11 mouse cellular contexts compared by ENCODE assay signal in the genomic region with DNA sequence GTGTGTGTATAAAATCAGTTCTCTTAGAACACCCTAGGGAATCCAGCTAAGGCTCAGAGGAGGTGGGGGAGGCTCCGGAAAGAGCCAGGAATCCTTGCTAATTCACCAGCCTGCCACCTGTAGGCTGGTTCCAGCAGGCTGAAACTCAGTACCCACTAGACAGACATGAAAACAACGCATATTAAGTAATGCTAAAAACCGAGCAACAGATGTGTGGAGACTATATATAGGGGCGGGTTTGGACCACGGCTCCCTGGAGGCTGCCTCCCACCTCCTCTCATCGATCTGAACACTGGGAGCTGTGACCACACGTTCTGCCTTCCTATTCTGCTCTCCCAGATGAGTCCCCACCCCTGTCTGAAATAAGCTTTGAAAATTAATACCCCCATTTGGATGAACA. TPM values are rescaled to one million over a fixed set of nuclear protein-coding genes. Genes with fewer than 3 reads are reported as not detected.
DNase-seq lines count a peak whose midpoint lies in the region; ATAC-seq and TF ChIP-seq lines count a peak whose summit lies in the region.
"Had no signal": no experiment of that assay in that cellular context is flagged by ENCODE, and none has a peak within 500 bp of the region (broad histone marks: within the 10 kb centered on the region; RNA-seq: fewer than 3 reads in every experiment).

No protein-coding gene starts in this region.

- TF ChIP-seq CTCF in hindbrain, postnatal 0 days (IDR thresholded peaks at IDR 0.05; ENCODE audit: low read depth): peak; percentile 42
- TF ChIP-seq CTCF in midbrain, postnatal 0 days (IDR thresholded peaks at IDR 0.05): peak; percentile 58

- H3K9ac ChIP-seq in heart, embryonic 13.5 days: no peak overlapping the region
- H3K9ac ChIP-seq in hindbrain, postnatal 0 days (replicated peaks; ENCODE audit: low read length): no peak overlapping the region
- H3K9ac ChIP-seq in midbrain, postnatal 0 days (replicated peaks; ENCODE audit: low read length, poor library complexity, severe bottlenecking): 0 out of 2 replicates have a peak overlapping the region, but pooled peaks have one; percentile 13
- H3K9ac ChIP-seq in heart, embryonic 11.5 days (ENCODE audit: low read depth, low read length): no peak overlapping the region
- H3K9ac ChIP-seq: lung, embryonic 14.5 days had no signal

- H3K4me3 ChIP-seq in heart, embryonic 13.5 days: no peak overlapping the region
- H3K4me3 ChIP-seq in hindbrain, postnatal 0 days (ENCODE audit: low read length): peak overlapping the region; percentile 73
- H3K4me3 ChIP-seq in midbrain, postnatal 0 days (ENCODE audit: low read depth, low read length): peak overlapping the region; percentile 67
- no peak overlapping the region for H3K4me3 ChIP-seq in heart, embryonic 11.5 days (ENCODE audit: low read depth, low read length)

- intact Hi-C loops in heart, postnatal 10 days (cut with DNase I): no loop called here

- H3K36me3 ChIP-seq in heart, embryonic 13.5 days: no peaks in the 10 kb centered on the region
- no peaks in the 10 kb centered on the region for H3K36me3 ChIP-seq in hindbrain, postnatal 0 days (ENCODE audit: insufficient read depth, low read length)
- H3K36me3 ChIP-seq in midbrain, postnatal 0 days (ENCODE audit: insufficient read depth, low read length): no peaks in the 10 kb centered on the region
- no peaks in the 10 kb centered on the region for H3K36me3 ChIP-seq in heart, embryonic 11.5 days (ENCODE audit: control insufficient read depth, insufficient read depth, low read length)

- peaks cover 74% of the 10 kb centered on the region for H3K27me3 ChIP-seq in heart, embryonic 13.5 days (replicated peaks)
- H3K27me3 ChIP-seq in hindbrain, postnatal 0 days (ENCODE audit: insufficient read depth, low read length): no peaks in the 10 kb centered on the region
- H3K27me3 ChIP-seq in midbrain, postnatal 0 days (ENCODE audit: insufficient read depth, low read length): no peaks in the 10 kb centered on the region
- peaks cover 42% of the 10 kb centered on the region for H3K27me3 ChIP-seq in heart, embryonic 11.5 days (ENCODE audit: control insufficient read depth, insufficient read depth, low read length)

- no peak overlapping the region for H3K27ac ChIP-seq in heart, embryonic 13.5 days (replicated peaks)
- no peak overlapping the region for H3K27ac ChIP-seq in hindbrain, postnatal 0 days
- no peak overlapping the region for H3K27ac ChIP-seq in midbrain, postnatal 0 days (ENCODE audit: low read depth, low read length)
- no peak overlapping the region for H3K27ac ChIP-seq in heart, embryonic 11.5 days (ENCODE audit: low read depth, low read length)

- DNase-seq in heart, postnatal 10 days: no peak
- peak; percentile 11 for DNase-seq in embryo, embryonic 10 days (ENCODE audit: low spot score)
- peak; percentile 52 for DNase-seq in hindbrain, postnatal 0 days (ENCODE audit: low spot score)
- peak; percentile 62 for DNase-seq in midbrain, postnatal 0 days (ENCODE audit: low spot score)
- DNase-seq in adipocyte (ENCODE audit: low spot score): no peak
- DNase-seq in urinary bladder, postnatal 4 days (ENCODE audit: low spot score in 2 of 2): no peak
- DNase-seq: kidney, adult 11 months; lung, embryonic 14.5 days had no signal

- H3K4me2 ChIP-seq in heart, embryonic 13.5 days: peak overlapping the region; percentile 25
- peak overlapping the region; percentile 95 for H3K4me2 ChIP-seq in hindbrain, postnatal 0 days (ENCODE audit: low read depth, low read length)
- H3K4me2 ChIP-seq in midbrain, postnatal 0 days (ENCODE audit: low read depth, low read length, poor library complexity, severe bottlenecking): peak overlapping the region; percentile 55
- H3K4me2 ChIP-seq in heart, embryonic 11.5 days: no peak overlapping the region

- peaks cover 13% of the 10 kb centered on the region for H3K4me1 ChIP-seq in heart, embryonic 13.5 days
- peaks cover 3% of the 10 kb centered on the region for H3K4me1 ChIP-seq in hindbrain, postnatal 0 days (ENCODE audit: insufficient read depth, low read length)
- H3K4me1 ChIP-seq in midbrain, postnatal 0 days (ENCODE audit: insufficient read depth, low read length): peaks cover 11% of the 10 kb centered on the region; the same call in 1 of the 2 replicates
- no peaks in the 10 kb centered on the region; the same call in 1 of the 2 replicates for H3K4me1 ChIP-seq in heart, embryonic 11.5 days (ENCODE audit: control insufficient read depth, insufficient read depth, low read length)

- no peak for ATAC-seq in heart, embryonic 13.5 days (ENCODE audit: extremely low read depth, insufficient number of reproducible peaks, low FRiP score, low TSS enrichment)
- no peak for ATAC-seq in hindbrain, postnatal 0 days
- no peak for ATAC-seq in midbrain, postnatal 0 days (ENCODE audit: low FRiP score)
- no peak for ATAC-seq in heart, embryonic 11.5 days (replicated peaks; ENCODE audit: insufficient number of reproducible peaks, low FRiP score, low TSS enrichment)

- WGBS in heart, embryonic 13.5 days: 17% methylated on average over 7 of the region's 7 CpGs
- 4% methylated on average over 7 of the region's 7 CpGs for WGBS in hindbrain, postnatal 0 days
- WGBS in midbrain, postnatal 0 days: 5% methylated on average over 7 of the region's 7 CpGs
- WGBS in heart, embryonic 11.5 days (ENCODE audit: insufficient replicate concordance): 12% methylated on average over 7 of the region's 7 CpGs

- H3K9me3 ChIP-seq in heart, embryonic 13.5 days: no peaks in the 10 kb centered on the region
- H3K9me3 ChIP-seq in hindbrain, postnatal 0 days (ENCODE audit: low read length): no peaks in the 10 kb centered on the region
- no peaks in the 10 kb centered on the region for H3K9me3 ChIP-seq in midbrain, postnatal 0 days (ENCODE audit: low read length)
- H3K9me3 ChIP-seq in heart, embryonic 11.5 days (replicated peaks; ENCODE audit: control insufficient read depth, low read length): no peaks in the 10 kb centered on the region

RNA-seq across cellular contexts. Expression of gene Fam189a1, which starts 1.8 kb away (rescaled TPM):
- 0.32 and 0.57 TPM in 2 replicates for polyA plus RNA-seq in heart, embryonic 13.5 days (2015; fragmentation: Nextera tagmentation; extraction: Ambion mirVana)
- not detected for total RNA-seq in heart, postnatal 10 days (2021)
- total RNA-seq in hindbrain, postnatal 0 days (2014; rRNA removed): 23.2 and 28.4 TPM in 2 replicates
- 12.5 and 16.8 TPM in 2 replicates for polyA plus RNA-seq in hindbrain, postnatal 0 days (2015; fragmentation: Nextera tagmentation; extraction: Ambion mirVana)
- total RNA-seq in midbrain, postnatal 0 days (2014; rRNA removed): 19.7 and 21.3 TPM in 2 replicates
- 10.0 and 12.8 TPM in 2 replicates for polyA plus RNA-seq in midbrain, postnatal 0 days (2015; fragmentation: Nextera tagmentation; extraction: Ambion mirVana)
- polyA plus RNA-seq in heart, embryonic 11.5 days (2014; fragmentation: Nextera tagmentation; extraction: Ambion mirVana): 0.49 and 0.89 TPM in 2 replicates
- total RNA-seq: CH12.LX had no signal

Comparison
In these comparisons a context has a peak if more than half of its experiments do, and no peak if none do; other contexts are left out.
1. H3K4me3 ChIP-seq: peak in hindbrain, postnatal 0 days (single experiment) and midbrain, postnatal 0 days (single experiment); none in heart, embryonic 13.5 days (single experiment) and heart, embryonic 11.5 days (single experiment).
2. DNase-seq: peak in embryo, embryonic 10 days (single experiment), hindbrain, postnatal 0 days (single experiment) and midbrain, postnatal 0 days (single experiment); none in heart, postnatal 10 days (0 of 2), adipocyte (single experiment) and urinary bladder, postnatal 4 days (0 of 2).